Mouse (Mus musculus): ENCODE measurements around the gene Gm15517.
"Not testable (repeated sequence)": the region's sequence is repeated elsewhere in the genome, so short reads cannot be mapped to it uniquely, and the experiment has no call there.

Gene Gm15517

DNA sequence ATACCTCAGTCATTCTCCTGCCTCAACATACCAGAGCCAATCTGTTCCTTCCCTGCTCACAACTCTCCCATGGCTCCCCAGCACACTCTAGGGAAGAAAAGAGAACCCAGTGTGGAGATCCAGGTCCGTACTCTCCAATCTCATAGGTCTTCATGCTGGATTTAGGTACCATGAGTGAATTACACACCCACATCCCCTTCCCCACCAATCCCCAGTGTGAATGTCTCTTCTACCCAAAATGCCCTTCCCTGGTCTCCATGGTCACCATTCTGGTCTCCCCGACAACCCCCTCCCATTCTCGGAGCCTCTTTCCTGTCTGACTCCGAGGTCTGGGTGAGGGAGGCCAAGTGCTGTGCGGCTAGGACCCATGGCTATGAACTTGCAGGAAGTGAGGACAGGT lies at the start of gene Gm15517:
TSS of gene Gm15517 (plus strand) at position 301 of the 400 bp plus-strand sequence.
- no peak for DNase-seq (ENCODE audit: low read depth, low spot score)

DNA sequence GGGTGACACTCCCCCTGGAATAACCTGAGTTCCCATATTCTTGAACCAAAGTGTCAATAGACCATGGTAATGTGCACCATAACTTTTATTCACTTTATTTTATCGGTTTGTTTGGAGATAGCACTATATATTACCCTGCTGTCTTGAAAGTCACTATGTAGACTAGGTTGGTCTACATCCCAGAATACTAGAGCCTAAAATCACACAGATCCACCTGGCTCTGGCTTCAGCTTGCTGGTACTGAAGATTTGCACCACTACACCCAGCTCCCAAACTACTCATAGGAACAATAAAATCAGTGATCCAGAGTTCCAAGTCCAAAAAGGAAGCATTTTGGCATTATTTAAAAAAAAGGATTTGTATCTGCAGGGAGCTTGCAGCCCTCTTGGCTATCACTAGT lies 45.6 kb upstream of the Gm15517 start, which contains the start of gene Klk1b5:
TSS of gene Klk1b5 (plus strand) at position 301 of the 400 bp plus-strand sequence.
- DNase-seq (ENCODE audit: low read depth, low spot score): no peak

- DNase-seq (ENCODE audit: low read depth, low spot score): not testable (repeated sequence)
Observed at GRCm38 (mm10) chr7:44221601-44222000, 39.6 kb upstream of the Gm15517 start.

GRCm38 (mm10) chr7:44222335-44222734 lies 38.9 kb upstream of the Gm15517 start:
- DNase-seq (ENCODE audit: low read depth, low spot score): not testable (repeated sequence)

DNA sequence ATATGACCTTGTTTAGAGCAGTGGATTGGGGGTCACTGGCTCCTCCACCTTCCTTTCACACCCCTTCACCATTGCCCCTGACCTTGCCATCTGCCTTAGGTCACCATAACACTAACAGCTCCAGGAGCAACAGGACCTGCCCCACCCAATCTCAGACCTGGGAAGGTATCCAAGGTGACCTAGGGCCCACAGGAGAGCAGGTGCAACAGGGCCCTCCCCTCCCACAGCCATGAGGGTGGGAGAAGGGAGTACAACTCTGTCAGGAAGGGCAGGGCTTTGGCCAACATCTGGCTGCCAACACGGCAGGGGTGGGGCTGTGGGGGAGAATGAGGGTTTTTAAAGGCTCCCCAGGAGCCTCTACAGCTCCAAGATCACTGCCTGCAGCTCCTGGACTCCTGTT lies 36.2 kb upstream of the Gm15517 start, which contains the start of gene Klk1:
TSS of gene Klk1 (plus strand) at position 285 of the 400 bp plus-strand sequence.
- no peak for DNase-seq (ENCODE audit: low read depth, low spot score)

GRCm38 (mm10) chr7:44235909-44236308 lies 25.3 kb upstream of the Gm15517 start, which contains the start of gene Gm36864:
Gm36864 (plus strand) TSS chr7:44236177.
- DNase-seq (ENCODE audit: low read depth, low spot score): no peak

- no peak for DNase-seq (ENCODE audit: low read depth, low spot score)
Observed at GRCm38 (mm10) chr7:44239913-44240312, 21.3 kb upstream of the Gm15517 start.

GRCm38 (mm10) chr7:44240712-44241111 lies 20.5 kb upstream of the Gm15517 start:
- no peak for DNase-seq (ENCODE audit: low read depth, low spot score)

GRCm38 (mm10) chr7:44241163-44241562 lies 20.1 kb upstream of the Gm15517 start:
- DNase-seq (ENCODE audit: low read depth, low spot score): no peak

DNA sequence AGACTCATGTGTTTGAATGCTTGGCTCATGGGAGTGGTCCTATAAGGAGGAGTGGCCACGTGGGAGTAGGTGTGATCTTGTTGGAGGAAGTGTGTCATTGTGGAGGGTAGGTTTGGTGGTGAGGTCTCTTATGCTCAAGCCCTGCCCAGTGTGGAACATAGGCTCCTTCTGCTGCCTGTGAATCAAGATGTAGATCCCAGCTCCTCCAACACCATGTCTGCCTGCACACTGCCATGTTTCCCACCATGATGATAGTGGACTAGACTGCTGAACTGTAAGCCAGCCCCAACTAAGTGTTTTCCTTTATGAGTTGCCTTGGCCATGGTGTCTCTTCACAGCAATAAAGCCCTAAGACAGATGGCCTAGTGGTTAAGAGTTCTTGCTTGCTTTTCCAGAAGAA lies 17.2 kb upstream of the Gm15517 start:
- no peak for DNase-seq (ENCODE audit: low read depth, low spot score)

- peak; percentile 82 for DNase-seq (ENCODE audit: low read depth, low spot score)
Observed at GRCm38 (mm10) chr7:44246055-44246983, 14.9 kb upstream of the Gm15517 start, which contains the start of the genes 1700028J19Rik and 2410002F23Rik. 1700028J19Rik (minus strand) TSS chr7:44246695. 2410002F23Rik (plus strand) TSS chr7:44246722.

DNA sequence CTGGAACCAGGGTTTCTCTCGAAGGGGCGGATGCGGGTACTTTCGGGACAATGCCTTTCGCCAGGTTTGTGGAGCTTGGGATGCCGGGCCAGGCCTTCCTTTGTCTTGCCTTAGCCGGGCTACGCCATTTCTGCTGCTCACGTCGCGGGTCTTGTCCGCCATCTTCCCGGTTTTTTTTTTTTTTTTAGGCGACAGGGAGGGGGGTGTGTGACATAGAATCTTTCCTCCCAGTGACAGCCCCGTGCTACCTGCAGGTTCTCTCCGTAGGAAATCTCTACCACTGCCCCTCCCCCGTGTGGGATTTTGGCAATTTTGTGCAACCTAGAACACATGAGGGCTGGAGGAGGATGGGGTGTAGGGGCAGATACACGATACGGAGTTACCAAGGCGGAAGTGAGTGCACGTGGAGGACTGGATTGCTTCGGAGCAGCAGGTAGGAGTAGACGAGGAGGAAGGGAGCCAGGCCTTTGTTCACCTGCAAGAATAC lies 14.2 kb upstream of the Gm15517 start:
- peak; percentile 48 for DNase-seq (ENCODE audit: low read depth, low spot score)

DNA sequence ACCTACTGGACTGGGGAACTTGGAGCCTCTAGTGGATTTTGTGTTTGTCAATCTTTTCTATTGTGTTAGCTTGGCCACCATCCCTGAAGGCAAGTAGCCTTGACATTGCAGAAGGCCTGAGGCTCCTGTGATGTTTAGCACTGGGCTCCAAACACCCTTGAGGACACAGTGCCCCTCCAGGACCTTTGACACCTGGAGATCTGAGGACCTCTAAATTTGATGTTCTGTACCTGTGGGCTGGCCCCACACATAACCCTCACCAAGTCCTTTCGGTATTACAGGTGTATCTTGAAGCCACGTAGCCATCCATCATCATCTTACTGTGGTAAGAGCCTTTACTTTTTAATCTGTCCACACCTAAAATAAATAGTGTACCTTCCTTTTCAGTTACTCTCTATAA lies 13.3 kb upstream of the Gm15517 start:
- no peak for DNase-seq (ENCODE audit: low read depth, low spot score)

DNA sequence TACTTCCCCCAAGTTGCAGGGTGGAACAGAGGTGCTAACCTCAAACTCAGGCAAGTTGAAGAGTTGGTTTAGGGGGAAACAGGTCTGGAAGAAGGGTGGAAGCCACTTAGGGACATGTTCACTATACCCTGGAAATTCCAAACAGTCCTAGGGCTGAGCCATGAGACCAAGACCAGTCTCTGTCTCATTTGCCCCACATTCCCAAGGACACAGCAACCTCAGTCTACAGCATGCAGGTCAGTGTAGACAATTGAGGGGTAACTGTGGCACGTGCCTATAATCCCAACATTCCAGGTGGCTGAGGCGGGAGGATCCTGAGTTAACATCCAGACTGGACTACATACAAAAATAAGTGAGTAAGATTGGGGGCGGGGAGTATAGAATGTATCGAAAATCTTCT lies 12.0 kb upstream of the Gm15517 start:
- no peak for DNase-seq (ENCODE audit: low read depth, low spot score)

DNA sequence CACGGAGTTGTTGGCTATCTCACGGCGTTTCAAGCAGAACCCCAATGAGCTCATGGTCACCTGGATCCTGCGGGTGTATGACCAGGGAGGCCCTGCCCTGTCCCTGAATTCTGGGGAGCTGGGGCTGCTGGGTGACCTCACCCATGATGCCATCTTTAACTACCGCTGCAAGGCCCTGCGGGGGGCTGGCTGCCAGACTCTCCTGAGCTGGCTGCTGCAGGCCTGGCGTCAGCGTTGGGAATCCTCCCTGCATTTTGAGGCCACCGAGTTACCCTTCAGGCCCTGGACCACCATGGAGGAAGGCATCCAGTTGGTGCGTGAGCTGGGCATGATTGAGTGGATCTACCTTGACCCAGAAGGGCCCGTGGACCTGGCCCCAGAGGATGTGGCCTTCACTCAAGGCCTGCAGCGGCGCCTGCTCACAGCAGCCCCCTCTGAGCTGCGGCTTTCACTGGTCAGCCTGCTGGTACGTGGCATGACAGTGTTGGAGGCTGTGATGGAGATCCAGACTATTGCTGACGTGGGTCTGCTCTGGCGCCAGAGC lies 10.4 kb upstream of the Gm15517 start:
- DNase-seq (ENCODE audit: low read depth, low spot score): not testable (repeated sequence)

DNA sequence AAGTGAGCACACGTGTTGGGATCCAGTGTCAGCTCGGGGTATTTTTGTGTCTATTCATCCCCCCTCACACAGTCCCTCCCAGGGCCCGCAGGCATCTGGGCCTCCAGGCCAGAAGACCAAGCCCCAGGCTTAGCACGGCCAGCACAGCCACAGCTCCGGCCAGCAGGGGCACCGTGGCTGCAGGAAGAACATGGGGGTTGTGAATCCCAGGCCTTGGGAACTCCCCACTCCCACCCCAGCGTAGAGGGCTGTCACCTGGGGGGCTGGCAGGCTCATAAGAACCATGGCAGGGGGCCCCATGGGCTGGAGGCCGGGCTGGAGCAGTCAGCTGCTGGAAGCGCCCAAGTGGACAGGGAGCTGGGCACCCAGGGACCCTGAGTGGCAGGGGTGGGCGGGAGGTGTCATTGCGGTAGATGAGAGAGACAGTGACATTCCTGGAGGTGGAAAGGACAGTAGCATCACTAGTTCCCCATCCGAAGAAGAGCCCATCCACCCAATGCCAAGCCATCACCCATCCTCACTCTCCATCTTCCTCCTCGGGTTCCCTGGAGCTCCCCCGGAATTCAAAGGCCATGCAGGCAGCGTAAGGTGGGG lies 8.1 kb upstream of the Gm15517 start:
- DNase-seq (ENCODE audit: low read depth, low spot score): no peak

- no peak for DNase-seq (ENCODE audit: low read depth, low spot score)
Observed at GRCm38 (mm10) chr7:44254930-44255329, 6.3 kb upstream of the Gm15517 start.

- DNase-seq (ENCODE audit: low read depth, low spot score): no peak
Observed at GRCm38 (mm10) chr7:44257278-44257677, 4.0 kb upstream of the Gm15517 start, which contains the start of gene Acp4. Acp4 (minus strand) TSS chr7:44257378.

- no peak for DNase-seq (ENCODE audit: low read depth, low spot score)
Observed at GRCm38 (mm10) chr7:44260410-44260809, 837 bp upstream of the Gm15517 start.

GRCm38 (mm10) chr7:44262791-44263643 lies 1.8 kb downstream of the Gm15517 start:
- peak; percentile 92 for DNase-seq (ENCODE audit: low read depth, low spot score)

DNA sequence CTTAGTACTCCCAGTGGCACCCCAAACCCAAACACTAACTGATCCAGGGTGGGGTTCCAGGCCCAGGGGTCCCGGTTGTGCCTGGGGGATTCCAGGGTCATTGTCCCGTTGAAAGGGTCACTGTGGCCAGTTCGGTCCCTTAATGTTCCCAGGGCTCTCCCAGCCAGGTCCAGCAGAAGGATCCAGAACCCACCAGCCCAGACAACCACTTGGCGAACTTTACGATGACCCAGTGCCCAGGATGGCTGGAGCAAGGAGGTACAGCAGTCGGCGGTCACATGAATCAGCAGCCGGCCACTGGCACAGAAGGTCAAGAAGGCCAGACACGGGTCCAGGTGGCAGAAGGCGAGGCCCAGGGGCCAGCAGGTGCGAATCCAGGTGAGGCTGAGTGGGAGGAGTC lies 6.9 kb downstream of the Gm15517 start:
- no peak for DNase-seq (ENCODE audit: low read depth, low spot score)
